Mouse (Mus musculus) liver, postnatal 0 days (tissue): Measurements from ENCODE around the gene 4930447C04Rik. TPM values are rescaled to one million over a fixed set of nuclear protein-coding genes. Genes with fewer than 3 reads are reported as not detected.
A peak's percentile ranks its signal among the peaks of the same experiment; 100 is the strongest.

Experiments
- ATAC-seq: fragments of 200-750 bp; cut with Nextera tagmentation; 2 replicates; pipeline ENCODE4 v1.8.0; 2017; ENCODE audit warnings: mild to moderate bottlenecking, moderate library complexity
- DNase-seq: peaks from one replicate; pipeline ENCODE4 v3.0.0-alpha.2; 2016
- H3K27ac ChIP-seq: fragments of 300-500 bp; sonication (generic); 2 replicates; pipeline ENCODE4 v1.5.1; 2014; ENCODE audit warnings: antibody characterized with exemption, moderate library complexity, mild to moderate bottlenecking, low read depth
- H3K27me3 ChIP-seq: fragments of 300-500 bp; sonication (generic); 2 replicates; pipeline ENCODE4 v1.6.1; 2014; ENCODE audit warnings: low read length, control low read depth, mixed read lengths; ENCODE audit not compliant: insufficient read depth
- H3K36me3 ChIP-seq: fragments of 300-500 bp; sonication (generic); replicated peaks from 2 replicates; pipeline ENCODE4 v1.6.1; 2014; ENCODE audit warnings: mild to moderate bottlenecking, control low read depth, low read length, moderate library complexity, mixed read lengths; ENCODE audit not compliant: insufficient read depth
- H3K4me1 ChIP-seq: fragments of 300-500 bp; sonication (generic); 2 replicates; pipeline ENCODE4 v1.6.1; 2014; ENCODE audit warnings: antibody characterized with exemption, mild to moderate bottlenecking, control low read depth; ENCODE audit not compliant: insufficient read depth
- H3K4me2 ChIP-seq: fragments of 300-500 bp; sonication (generic); 2 replicates; pipeline ENCODE4 v1.6.1; 2014; ENCODE audit warnings: low read depth, mild to moderate bottlenecking, low read length, moderate library complexity, mixed read lengths
- H3K4me3 ChIP-seq: fragments of 300-500 bp; sonication (generic); 2 replicates; pipeline ENCODE4 v1.5.1; 2014; ENCODE audit warnings: low read depth, low read length
- H3K9ac ChIP-seq: fragments of 300-500 bp; sonication (generic); replicated peaks from 2 replicates; pipeline ENCODE4 v1.6.1; 2014; ENCODE audit warnings: mild to moderate bottlenecking, moderate library complexity
- H3K9me3 ChIP-seq: fragments of 300-500 bp; sonication (generic); 2 replicates; pipeline ENCODE4 v1.6.1; 2016; ENCODE audit warnings: mild to moderate bottlenecking, control low read depth, low read length, mixed read lengths
- CTCF ChIP-seq: sonication (generic); IDR thresholded peaks from 2 replicates; pipeline ENCODE4 v1.5.1; 2016; ENCODE audit warnings: antibody characterized with exemption, low read depth
- EP300 ChIP-seq: IDR thresholded peaks from 2 replicates; pipeline ENCODE4 v1.6.1; 2016; ENCODE audit warnings: antibody characterized with exemption, low read depth, mild to moderate bottlenecking
- WGBS: fragments of 180-500 bp; shearing (Covaris S2); extraction: QIAGEN DNeasy Blood & Tissue Kit; methylation state at CpG from one replicate; pipeline ENCODE4 v1.1.7; 2014; ENCODE audit not compliant: insufficient replicate concordance; 5-methylcytosine and 5-hydroxymethylcytosine counted together
- polyA plus RNA-seq: library from polyadenylated mRNA; unstranded; fragments of >200 nt; fragmentation: Nextera tagmentation; extraction: Ambion mirVana; gene quantifications from 2 replicates; pipeline ENCODE4 v1.2.1, GENCODE M21; 2015

Gene 4930447C04Rik
- polyA plus RNA-seq, 1 experiment from 2014 or later: 0.14 TPM

DNA sequence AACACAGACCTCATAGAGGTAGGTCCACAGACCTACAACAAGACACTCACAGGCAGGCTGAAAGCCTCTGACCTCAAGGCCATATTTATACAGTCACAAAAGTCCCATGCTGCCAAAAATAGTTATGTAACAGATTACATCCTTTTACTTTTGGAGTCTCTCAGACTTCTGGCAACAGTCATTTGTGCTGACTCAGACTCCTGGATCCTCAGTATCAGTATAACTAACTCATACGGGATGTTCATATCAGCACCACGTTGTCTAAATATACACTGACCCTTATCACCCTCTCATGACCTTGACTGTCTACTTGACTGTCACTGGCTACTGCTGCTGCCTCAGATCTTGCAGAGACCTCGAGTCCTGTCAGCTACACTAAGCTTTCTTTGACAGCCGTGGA is 14.3 kb upstream of the 4930447C04Rik start:
- no peak overlapping the region for H3K27ac ChIP-seq
- H3K4me1 ChIP-seq: no peaks in the 10 kb centered on the region
- no peak overlapping the region for H3K4me3 ChIP-seq
- no peak overlapping the region for H3K9ac ChIP-seq
- TF ChIP-seq CTCF: no peak
- TF ChIP-seq EP300: no peak
- no peaks in the 10 kb centered on the region for H3K9me3 ChIP-seq
- ATAC-seq (no peak), DNase-seq (no peak)
- 39% methylated on average over 4 of the region's 4 CpGs for WGBS
- H3K27me3 ChIP-seq: peaks cover 5% of the 10 kb centered on the region; the same call in 1 of the 2 replicates
- H3K4me2 ChIP-seq: no peak overlapping the region
- H3K36me3 ChIP-seq: no peaks in the 10 kb centered on the region

DNA sequence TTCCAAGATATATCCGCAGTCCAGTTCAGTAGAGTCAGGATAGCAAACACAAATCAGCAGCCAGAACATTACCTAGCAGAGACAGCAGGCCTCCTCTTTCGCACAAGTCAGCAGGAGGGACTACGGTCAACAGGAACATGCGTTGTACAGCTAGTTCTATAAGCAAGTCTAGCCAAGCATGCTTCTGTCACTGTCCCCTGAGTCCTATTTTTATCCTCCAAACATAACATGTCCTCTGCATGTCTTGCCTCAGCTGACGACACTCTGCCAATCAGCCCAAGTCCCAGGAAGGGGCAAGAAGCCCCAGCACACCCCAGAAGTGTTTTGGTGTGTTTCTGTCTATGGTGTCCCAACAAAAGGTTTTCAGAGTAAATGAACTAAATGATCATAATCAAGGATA is 13.3 kb upstream of the 4930447C04Rik start:
- no peaks in the 10 kb centered on the region for H3K9me3 ChIP-seq
- TF ChIP-seq CTCF: no peak
- no peak for TF ChIP-seq EP300
- H3K27ac ChIP-seq: no peak overlapping the region
- 82% methylated on average over 5 of the region's 5 CpGs for WGBS
- H3K4me3 ChIP-seq: no peak overlapping the region
- ATAC-seq (no peak), DNase-seq (no peak)
- H3K36me3 ChIP-seq: no peaks in the 10 kb centered on the region
- peaks cover 12% of the 10 kb centered on the region for H3K27me3 ChIP-seq
- H3K4me1 ChIP-seq: no peaks in the 10 kb centered on the region
- H3K4me2 ChIP-seq: no peak overlapping the region
- no peak overlapping the region for H3K9ac ChIP-seq

DNA sequence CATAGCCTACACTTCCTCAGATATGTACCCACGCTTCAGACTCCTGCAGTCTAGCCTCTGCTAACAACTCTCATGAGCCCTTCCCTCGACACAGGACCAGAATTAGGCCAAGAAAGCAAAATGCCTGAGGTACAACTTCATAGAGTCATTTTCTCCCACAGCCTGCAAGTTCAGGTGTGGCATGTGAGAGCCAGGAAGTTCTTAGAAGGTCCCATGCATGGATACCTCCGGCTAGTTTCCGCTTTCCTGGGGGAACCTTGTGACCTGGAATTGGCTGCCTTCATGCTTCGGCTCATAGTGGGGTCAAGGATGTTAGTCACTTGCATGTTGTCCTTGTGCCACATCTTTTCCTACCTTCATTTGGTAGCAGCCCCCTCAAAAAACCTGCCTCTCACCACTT is 12.5 kb upstream of the 4930447C04Rik start:
- Histone ChIP-seq H3K4me3 (no peak overlapping the region), H3K36me3 (no peaks in the 10 kb centered on the region), H3K27me3 (peaks cover 18% of the 10 kb centered on the region), H3K9ac (no peak overlapping the region), H3K9me3 (no peaks in the 10 kb centered on the region), H3K4me2 (no peak overlapping the region), H3K4me1 (no peaks in the 10 kb centered on the region), H3K27ac (no peak overlapping the region)
- 74% methylated on average over 5 of the region's 5 CpGs for WGBS
- no peak for DNase-seq
- no peak for ATAC-seq
- TF ChIP-seq CTCF (no peak), EP300 (no peak)

DNA sequence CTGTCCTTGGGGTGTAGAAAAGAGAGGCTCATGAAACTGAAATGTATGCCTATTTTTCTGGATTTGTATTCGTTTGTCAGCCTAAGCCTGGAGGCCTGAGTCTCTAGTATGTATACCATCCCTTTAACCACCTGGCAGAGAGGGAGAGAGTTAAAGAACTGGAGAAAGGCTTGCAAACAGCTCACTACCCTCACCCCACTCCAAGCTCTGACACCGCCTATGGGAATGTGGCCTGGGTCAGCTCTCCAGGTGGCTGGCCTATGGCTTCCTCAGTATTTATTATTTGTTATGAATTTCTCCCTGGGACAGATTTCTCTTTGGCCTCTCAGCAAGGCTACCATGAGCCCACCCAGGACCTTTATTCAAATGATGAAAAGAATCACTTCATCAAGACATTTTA is 6.8 kb upstream of the 4930447C04Rik start:
- no peaks in the 10 kb centered on the region for H3K9me3 ChIP-seq
- no peaks in the 10 kb centered on the region for H3K36me3 ChIP-seq
- TF ChIP-seq EP300 (no peak), CTCF (no peak)
- ATAC-seq: no peak
- H3K9ac ChIP-seq: no peak overlapping the region
- H3K27ac ChIP-seq: no peak overlapping the region
- DNase-seq: no peak
- WGBS: 27% methylated on average over 2 of the region's 2 CpGs
- peaks cover 7% of the 10 kb centered on the region; the same call in 1 of the 2 replicates for H3K4me1 ChIP-seq
- H3K4me3 ChIP-seq: no peak overlapping the region
- no peak overlapping the region for H3K4me2 ChIP-seq
- H3K27me3 ChIP-seq: peaks cover 74% of the 10 kb centered on the region

DNA sequence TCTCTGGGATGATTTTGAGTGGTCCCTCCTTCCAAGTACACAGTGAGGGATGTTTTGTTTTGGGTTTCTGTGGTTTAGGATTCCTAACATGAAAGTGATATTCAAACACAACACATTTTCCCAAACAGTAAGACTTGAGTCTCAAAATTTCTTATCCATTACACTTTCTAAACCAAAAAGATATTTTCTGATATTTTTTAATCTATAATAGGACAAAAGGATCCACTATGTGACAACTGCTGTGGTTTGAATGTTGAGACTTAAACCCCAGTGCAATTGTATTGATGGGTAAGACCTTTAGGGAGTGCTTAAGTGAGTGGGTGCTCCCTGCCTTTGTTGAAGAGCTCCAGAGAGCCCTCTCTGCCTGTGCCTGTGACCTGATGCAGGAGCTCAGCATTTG is 6.2 kb upstream of the 4930447C04Rik start:
- TF ChIP-seq CTCF (no peak), EP300 (no peak)
- H3K36me3 ChIP-seq: no peaks in the 10 kb centered on the region
- peaks cover 7% of the 10 kb centered on the region; the same call in 1 of the 2 replicates for H3K4me1 ChIP-seq
- no peak overlapping the region for H3K9ac ChIP-seq
- ATAC-seq (no peak), DNase-seq (no peak)
- H3K27ac ChIP-seq: no peak overlapping the region
- H3K27me3 ChIP-seq: peaks cover 79% of the 10 kb centered on the region
- H3K4me2 ChIP-seq: no peak overlapping the region
- no peaks in the 10 kb centered on the region for H3K9me3 ChIP-seq
- H3K4me3 ChIP-seq: no peak overlapping the region

DNA sequence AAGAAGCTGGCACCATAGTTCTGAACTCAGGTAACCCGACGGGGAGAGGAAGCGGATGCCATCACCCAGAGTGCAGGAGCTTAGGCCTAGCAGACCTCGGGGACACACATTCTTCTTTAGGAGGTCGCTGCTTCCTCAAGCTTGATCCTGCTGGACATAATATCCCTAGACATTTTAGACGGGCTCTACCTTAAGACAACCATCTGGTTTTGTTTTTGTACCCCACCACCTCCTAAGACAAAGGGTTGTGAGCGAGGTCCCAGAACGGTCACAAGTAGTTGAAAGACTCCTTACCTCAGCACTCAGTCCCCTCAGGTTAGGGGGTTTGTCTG is 5.5 kb upstream of the 4930447C04Rik start:
- WGBS: 11% methylated on average over 8 of the region's 8 CpGs
- no peaks in the 10 kb centered on the region for H3K9me3 ChIP-seq
- H3K27ac ChIP-seq: no peak overlapping the region
- H3K4me1 ChIP-seq: peaks cover 7% of the 10 kb centered on the region; the same call in 1 of the 2 replicates
- TF ChIP-seq EP300: no peak
- TF ChIP-seq CTCF: no peak
- ATAC-seq: no peak
- H3K4me2 ChIP-seq: peak overlapping the region; percentile 58; the same call in 1 of the 2 replicates
- no peak for DNase-seq
- peaks cover 85% of the 10 kb centered on the region for H3K27me3 ChIP-seq
- H3K4me3 ChIP-seq: peak overlapping the region; percentile 29; the same call in 1 of the 2 replicates
- no peaks in the 10 kb centered on the region for H3K36me3 ChIP-seq
- no peak overlapping the region for H3K9ac ChIP-seq
